Mouse (Mus musculus) embryonic fibroblast, embryonic 13.5 days (primary cell): ENCODE data around the gene Khdc4. TPM values are rescaled to one million over a fixed set of nuclear protein-coding genes. Genes with fewer than 3 reads are reported as not detected.
"Not testable (repeated sequence)": the region's sequence is repeated elsewhere in the genome, so short reads cannot be mapped to it uniquely, and the experiment has no call there.

Source experiments
- H3K27ac ChIP-seq: 2 replicates; pipeline ENCODE4 v1.5.1; 2012; ENCODE audit warnings: low read length, control low read depth, inconsistent platforms; ENCODE audit not compliant: insufficient read depth
- H3K4me1 ChIP-seq: 2 replicates; pipeline ENCODE4 v1.6.1; 2011; ENCODE audit warnings: low read length; ENCODE audit not compliant: control insufficient read depth, insufficient read depth
- H3K4me3 ChIP-seq: 2 replicates; pipeline ENCODE4 v1.5.1; 2011; ENCODE audit warnings: mild to moderate bottlenecking, control low read depth, low read length; ENCODE audit not compliant: insufficient read depth
- CTCF ChIP-seq: IDR thresholded peaks from 2 replicates; pipeline ENCODE4 v1.5.1; 2011; ENCODE audit warnings: mild to moderate bottlenecking, control low read depth, low read length, moderate library complexity, borderline replicate concordance; ENCODE audit not compliant: insufficient read depth
- POLR2A ChIP-seq: IDR thresholded peaks from 2 replicates; pipeline ENCODE4 v1.6.1; 2011; ENCODE audit warnings: low read depth, mild to moderate bottlenecking, control low read depth, low read length, moderate library complexity
- polyA plus RNA-seq: library from polyadenylated mRNA; stranded (reverse); fragments of >200 nt; gene quantifications from 2 replicates; pipeline ENCODE4 v1.2.4, GENCODE M21; 2011; ENCODE audit warnings: low read depth; ENCODE audit not compliant: missing spikeins, insufficient read length

Gene Khdc4
- polyA plus RNA-seq, 1 experiment, result 68.9 TPM

- Histone ChIP-seq H3K27ac (no peak overlapping the region), H3K4me1 (peaks cover 3% of the 10 kb centered on the region), H3K4me3 (no peak overlapping the region)
- TF ChIP-seq CTCF (no peak), POLR2A (no peak)
These were observed 3.5 kb downstream of the Khdc4 start for GRCm38 (mm10) chr3:88689079-88689478.

DNA sequence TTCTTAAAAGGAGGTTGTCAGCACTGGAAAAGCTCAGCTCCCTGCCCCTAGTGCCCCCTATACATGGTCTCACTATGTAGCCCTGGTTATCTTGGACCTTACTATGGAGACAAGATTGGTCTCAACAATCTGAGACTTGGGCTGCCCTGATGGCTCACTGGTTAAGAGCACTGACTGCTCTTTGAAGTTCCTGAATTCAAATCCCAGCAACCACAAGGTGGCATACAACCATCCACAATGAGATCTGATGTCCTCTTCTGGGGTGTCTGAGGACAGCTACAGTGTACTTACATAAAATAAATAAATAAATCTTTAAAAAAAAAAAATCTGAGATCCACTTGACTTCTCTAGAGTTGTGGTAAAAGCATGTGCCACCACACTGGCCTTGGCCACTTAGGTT is 9.9 kb downstream of the Khdc4 start:
- Histone ChIP-seq H3K4me3 (no peak overlapping the region), H3K4me1 (no peaks in the 10 kb centered on the region), H3K27ac (no peak overlapping the region)
- TF ChIP-seq CTCF, result no peak
- no peak for TF ChIP-seq POLR2A

GRCm38 (mm10) chr3:88698051-88698450 is 12.4 kb downstream of the Khdc4 start:
- Histone ChIP-seq H3K27ac (no peak overlapping the region), H3K4me3 (no peak overlapping the region), H3K4me1 (no peaks in the 10 kb centered on the region)
- no peak for TF ChIP-seq POLR2A
- no peak for TF ChIP-seq CTCF

- Histone ChIP-seq H3K4me1 (no peaks in the 10 kb centered on the region), H3K27ac (no peak overlapping the region), H3K4me3 (no peak overlapping the region)
- no peak for TF ChIP-seq CTCF
- TF ChIP-seq POLR2A, result no peak
These were observed 13.2 kb downstream of the Khdc4 start for GRCm38 (mm10) chr3:88698834-88699233.

- H3K27ac ChIP-seq, result no peak overlapping the region
- no peak overlapping the region for H3K4me3 ChIP-seq
- TF ChIP-seq POLR2A, result no peak
- no peak for TF ChIP-seq CTCF
- H3K4me1 ChIP-seq, result no peaks in the 10 kb centered on the region
These were observed 14.6 kb downstream of the Khdc4 start for GRCm38 (mm10) chr3:88700247-88700646.

DNA sequence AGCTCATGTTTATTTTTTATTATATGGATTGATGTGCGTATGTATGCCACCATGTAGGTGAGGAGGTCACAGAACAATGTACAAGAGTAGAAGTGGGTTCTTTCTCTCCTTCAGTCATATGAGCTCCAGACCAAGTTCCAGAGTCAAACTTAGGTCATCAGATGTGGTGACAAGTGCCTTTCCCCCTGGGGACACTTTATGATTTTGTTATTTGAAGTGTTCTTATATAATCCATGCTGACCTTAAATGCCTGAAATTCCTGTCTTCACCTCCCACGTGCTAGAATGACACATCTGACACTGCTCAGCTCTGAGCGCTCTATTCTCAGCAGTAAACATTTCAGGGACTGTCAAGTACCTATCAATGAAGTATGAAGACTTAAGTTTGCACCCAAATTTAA is 15.6 kb downstream of the Khdc4 start:
- no peak overlapping the region for H3K27ac ChIP-seq
- no peak overlapping the region for H3K4me3 ChIP-seq
- no peak for TF ChIP-seq POLR2A
- no peak for TF ChIP-seq CTCF
- no peaks in the 10 kb centered on the region for H3K4me1 ChIP-seq

- TF ChIP-seq CTCF, result no peak
- no peak for TF ChIP-seq POLR2A
- no peak overlapping the region for H3K4me3 ChIP-seq
- no peak overlapping the region for H3K27ac ChIP-seq
These were observed 28.1 kb downstream of the Khdc4 start for GRCm38 (mm10) chr3:88713709-88714108.

GRCm38 (mm10) chr3:88714725-88715124 is 29.1 kb downstream of the Khdc4 start:
- H3K4me1 ChIP-seq, result no peaks in the 10 kb centered on the region
- TF ChIP-seq POLR2A, result no peak
- no peak for TF ChIP-seq CTCF
- H3K4me3 ChIP-seq, result no peak overlapping the region
- H3K27ac ChIP-seq, result no peak overlapping the region; the same call in 1 of the 2 replicates

More at GRCm38 (mm10) chr3:88713709-88714108, 28.1 kb downstream of the Khdc4 start:
- no peaks in the 10 kb centered on the region for H3K4me1 ChIP-seq

- H3K4me1 ChIP-seq, H3K4me3 ChIP-seq, H3K27ac ChIP-seq: not testable (repeated sequence)
These were observed 30.1 kb downstream of the Khdc4 start for GRCm38 (mm10) chr3:88715716-88716115.

DNA sequence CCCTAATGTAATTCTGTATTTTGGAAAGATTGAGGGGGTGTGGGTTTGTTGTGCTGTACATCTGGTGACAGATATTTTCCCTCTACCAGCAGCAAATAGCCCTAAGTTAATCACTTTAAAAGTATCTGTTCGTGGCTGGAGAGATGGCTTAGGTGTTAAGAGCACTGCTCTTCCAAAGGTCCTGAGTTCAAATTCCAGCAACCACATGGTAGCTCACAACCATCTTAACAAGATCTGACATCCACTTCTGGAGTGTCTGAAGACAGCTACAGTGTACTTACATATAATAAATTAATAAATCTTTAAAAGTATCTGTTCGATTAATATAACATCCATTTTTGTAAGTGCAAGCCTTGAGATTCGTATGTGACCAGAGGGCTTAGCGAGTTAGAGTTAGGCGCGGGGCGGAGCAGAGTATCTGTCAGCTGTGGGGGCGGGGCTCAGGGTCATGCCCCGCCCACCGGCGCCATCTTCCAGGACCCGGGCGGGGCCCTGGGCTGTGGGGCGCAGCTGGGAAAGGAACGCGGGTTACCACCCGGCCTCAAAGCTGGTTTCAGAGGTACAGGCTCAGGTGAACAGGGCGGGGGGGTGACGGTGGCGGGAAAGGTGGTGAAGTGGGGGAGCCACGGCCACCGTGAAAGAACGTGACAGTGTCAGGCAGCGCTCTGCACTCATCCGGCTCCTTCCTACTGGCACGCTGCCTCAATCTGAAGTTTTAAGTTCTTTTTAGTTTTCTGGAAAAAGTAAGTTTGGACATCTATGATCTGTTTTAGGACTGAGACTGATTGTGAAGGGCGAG is 31.0 kb downstream of the Khdc4 start, which contains the start of gene Rit1:
Rit1 (plus strand) TSS at position 440 of the 799 bp plus-strand sequence.
- Histone ChIP-seq H3K4me3 (peak within 1 kb of the TSS; percentile 83), H3K27ac (peak within 1 kb of the TSS; percentile 35), H3K4me1 (no peaks in the 10 kb centered on the region)
- TF ChIP-seq CTCF, result no peak
- peak; percentile 81 for TF ChIP-seq POLR2A
